Mouse (Mus musculus) right cerebral cortex, postnatal 10 days (tissue): ENCODE data around the gene Zfc3h1.

Experiments used
- DNase-seq, 2 experiments: peaks; one replicate each; pipeline ENCODE4 v3.0.0; 2021; ENCODE audit warnings: low spot score in 2 of 2

Gene Zfc3h1

DNA sequence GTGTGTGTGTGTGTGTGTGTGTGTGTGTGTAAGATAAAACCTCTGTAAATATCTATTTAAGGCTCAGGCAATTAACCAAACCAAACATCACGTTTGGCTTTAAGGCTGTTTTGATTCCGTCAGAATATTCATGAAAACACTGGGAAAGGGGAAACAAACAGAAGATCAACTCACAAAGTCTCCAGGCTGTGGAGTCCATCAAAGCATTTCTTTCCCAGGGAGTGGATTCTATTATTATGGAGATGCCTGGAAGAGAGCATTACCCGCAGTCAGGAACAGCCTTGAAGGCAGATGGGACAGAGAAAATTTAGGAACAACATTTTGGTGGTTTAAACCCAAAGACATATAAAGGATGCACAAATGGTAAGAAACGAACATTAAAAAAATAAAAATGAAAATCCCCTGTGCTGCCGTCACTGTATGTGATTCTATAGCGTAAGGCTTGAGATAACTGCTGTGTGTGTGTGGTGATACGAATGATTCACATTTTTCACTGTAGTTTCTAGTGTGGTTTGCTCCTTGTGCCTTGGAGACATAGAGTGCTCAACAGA, 90.3 kb downstream of the Zfc3h1 start:
- no peak for DNase-seq

DNA sequence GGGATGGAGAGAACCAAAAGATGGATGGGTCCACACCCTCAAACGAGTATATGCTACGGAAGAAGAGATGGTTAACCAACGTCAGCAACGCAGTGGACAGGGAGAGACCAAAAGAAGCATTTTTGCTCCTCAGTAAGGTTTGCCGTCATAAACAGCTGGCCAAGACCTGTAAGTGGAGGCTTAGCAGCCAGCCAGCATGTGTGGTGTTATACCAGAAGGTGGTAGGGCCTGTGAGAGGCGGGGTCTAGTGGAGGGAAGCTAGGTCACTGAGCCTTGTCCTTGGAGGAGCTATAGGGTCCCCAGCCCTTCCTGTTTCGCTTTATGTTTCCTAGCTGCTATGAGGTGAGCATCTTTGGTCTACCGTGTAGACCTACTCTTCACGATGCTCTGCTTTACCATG, 91.7 kb downstream of the Zfc3h1 start:
- DNase-seq, result no peak

DNA sequence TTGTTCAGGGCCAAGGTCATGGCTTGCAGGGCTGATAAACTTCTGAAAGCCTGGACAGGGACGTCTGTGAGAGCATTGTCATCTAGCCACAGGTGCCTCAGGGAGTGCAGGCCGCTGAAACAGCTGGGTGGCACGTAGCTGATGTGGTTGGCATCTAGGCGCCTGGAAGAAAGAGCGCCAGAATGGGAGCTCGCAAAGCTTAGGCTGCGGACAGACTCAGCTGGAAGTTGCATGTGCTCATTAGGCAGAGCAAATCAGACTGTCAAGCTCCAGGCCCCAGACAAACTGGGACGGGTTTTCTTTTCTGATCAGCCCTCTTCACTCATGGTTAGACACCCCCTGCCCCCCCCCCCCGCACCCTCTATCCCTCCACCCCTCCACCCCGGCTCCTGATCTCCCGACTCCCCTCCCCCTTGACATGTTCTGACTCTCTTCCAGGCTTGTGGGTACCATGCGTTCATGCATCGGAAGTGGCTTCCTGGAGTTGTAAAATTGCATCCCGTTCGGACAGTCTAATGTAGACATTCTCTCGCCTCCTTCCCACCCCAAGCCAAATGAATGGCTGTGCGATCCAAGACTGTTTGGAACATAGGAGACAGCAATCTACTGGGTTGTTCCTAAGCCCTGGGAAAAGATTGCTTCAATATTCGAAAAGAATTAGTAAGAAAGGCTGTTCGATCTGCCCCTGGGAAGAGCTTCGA, 93.8 kb downstream of the Zfc3h1 start:
- no peak for DNase-seq
